Mouse (Mus musculus): ENCODE measurements around the gene Ino80d. TPM values are rescaled to one million over a fixed set of nuclear protein-coding genes. Genes with fewer than 3 reads are reported as not detected.

The Ino80d gene
- polyA plus RNA-seq, 1 experiment from 2014 or later: 9.5 TPM

DNA sequence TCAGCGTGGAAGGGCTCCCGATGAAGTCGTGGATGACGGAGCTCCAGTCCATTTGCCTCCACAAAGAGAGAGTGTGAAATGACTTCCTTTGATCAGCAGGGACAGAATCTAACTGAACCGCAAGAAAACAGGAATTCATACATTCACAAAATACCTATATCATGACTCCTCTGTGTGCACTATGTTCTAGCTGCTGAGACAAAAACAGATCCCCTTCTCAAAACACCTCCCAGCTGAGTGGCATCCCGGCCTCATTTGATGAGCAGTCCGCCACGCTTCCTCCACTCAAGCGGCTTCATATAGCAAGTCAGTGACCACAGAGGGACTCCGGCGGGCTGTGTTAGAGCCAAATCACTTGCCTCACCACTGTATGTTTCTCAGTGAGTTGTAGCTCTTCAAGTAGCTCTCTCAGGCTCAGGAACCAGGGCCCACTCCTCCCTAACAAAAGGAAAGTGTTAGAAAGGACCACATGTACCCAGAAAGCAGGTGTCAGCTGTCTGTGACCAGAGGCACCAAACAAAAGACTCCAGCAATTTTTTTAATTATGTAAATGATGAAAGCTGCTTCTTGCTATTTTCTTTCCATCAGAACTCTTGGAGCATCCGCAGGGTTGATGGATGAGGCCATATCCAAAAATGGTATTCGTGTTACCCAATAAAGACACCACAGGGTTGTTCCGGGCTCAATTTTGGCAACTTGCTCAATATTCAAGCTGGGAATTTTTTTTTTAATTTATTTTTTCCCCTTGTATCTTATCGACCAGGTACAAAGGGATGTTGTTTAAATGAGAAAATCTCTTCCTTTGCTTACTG, 181.0 kb downstream of the Ino80d start:
- ATAC-seq (ENCODE audit: low read depth): peak; percentile 37; the same call in 1 of the 2 replicates
- Histone ChIP-seq H3K36me3 (no peaks in the 10 kb centered on the region), H3K4me1 (replicated peaks) (peaks cover 31% of the 10 kb centered on the region), H3K4me2 (no peak overlapping the region), H3K27ac (replicated peaks) (peak overlapping the region; percentile 68), H3K4me3 (no peak overlapping the region), H3K27me3 (no peaks in the 10 kb centered on the region), H3K9me3 (no peaks in the 10 kb centered on the region), H3K9ac (no peak overlapping the region)
- 55% methylated on average over 15 of the region's 15 CpGs for WGBS

- no peak overlapping the region for H3K4me3 ChIP-seq
- H3K36me3 ChIP-seq: no peaks in the 10 kb centered on the region
- H3K4me2 ChIP-seq: no peak overlapping the region
- H3K9ac ChIP-seq: no peak overlapping the region
- H3K9me3 ChIP-seq: no peaks in the 10 kb centered on the region
- H3K4me1 ChIP-seq (replicated peaks): peaks cover 21% of the 10 kb centered on the region
- H3K27me3 ChIP-seq: no peaks in the 10 kb centered on the region
- no peak for ATAC-seq (ENCODE audit: low read depth)
- no peak overlapping the region for H3K27ac ChIP-seq (replicated peaks)
- WGBS: 4% methylated on average over 8 of the region's 8 CpGs
Observed at GRCm38 (mm10) chr1:62929477-62929876, 185.0 kb downstream of the Ino80d start.

GRCm38 (mm10) chr1:62919219-62919618, 195.2 kb downstream of the Ino80d start:
- 95% methylated on average over 6 of the region's 6 CpGs for WGBS
- no peak for ATAC-seq (ENCODE audit: low read depth)
- Histone ChIP-seq H3K4me3 (no peak overlapping the region), H3K27ac (replicated peaks) (no peak overlapping the region), H3K4me2 (no peak overlapping the region), H3K4me1 (replicated peaks) (no peaks in the 10 kb centered on the region), H3K9me3 (no peaks in the 10 kb centered on the region), H3K9ac (no peak overlapping the region), H3K36me3 (no peaks in the 10 kb centered on the region), H3K27me3 (no peaks in the 10 kb centered on the region)

GRCm38 (mm10) chr1:62916609-62917008, 197.9 kb downstream of the Ino80d start:
- Histone ChIP-seq H3K27ac (replicated peaks) (no peak overlapping the region), H3K4me2 (no peak overlapping the region), H3K4me3 (no peak overlapping the region), H3K27me3 (no peaks in the 10 kb centered on the region), H3K9ac (no peak overlapping the region), H3K9me3 (no peaks in the 10 kb centered on the region), H3K4me1 (replicated peaks) (0 out of 2 replicates have a peak, but pooled peaks cover under 1% of the 10 kb centered on the region), H3K36me3 (no peaks in the 10 kb centered on the region)
- ATAC-seq (ENCODE audit: low read depth): no peak
- WGBS: 64% methylated on average over 9 of the region's 9 CpGs

DNA sequence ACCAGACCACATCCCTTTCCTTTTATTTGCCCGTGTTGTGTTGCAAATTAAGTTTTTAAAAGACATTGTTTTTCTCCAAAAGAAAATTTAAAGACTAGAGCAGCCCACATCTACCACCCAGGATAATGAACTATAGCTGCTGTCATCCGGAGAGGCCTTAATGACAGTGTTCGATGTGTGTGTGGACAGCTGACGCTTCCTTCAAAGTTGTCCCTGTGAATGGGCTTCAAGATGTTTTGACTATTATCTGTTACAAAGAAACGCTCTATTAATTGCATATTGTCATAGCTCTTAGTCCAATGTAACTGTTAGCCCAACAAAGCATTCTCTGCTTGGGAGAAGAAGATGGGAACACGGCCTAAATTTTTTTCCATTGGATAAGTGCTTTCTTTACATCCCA, 200.0 kb downstream of the Ino80d start:
- Histone ChIP-seq H3K36me3 (no peaks in the 10 kb centered on the region), H3K4me3 (no peak overlapping the region), H3K27ac (replicated peaks) (no peak overlapping the region), H3K9ac (no peak overlapping the region), H3K27me3 (no peaks in the 10 kb centered on the region), H3K9me3 (no peaks in the 10 kb centered on the region), H3K4me2 (no peak overlapping the region), H3K4me1 (replicated peaks) (peaks cover 10% of the 10 kb centered on the region)
- 77% methylated on average over 6 of the region's 6 CpGs for WGBS
- ATAC-seq (ENCODE audit: low read depth): no peak

GRCm38 (mm10) chr1:62911426-62911825, 203.0 kb downstream of the Ino80d start:
- 37% methylated on average over 7 of the region's 7 CpGs for WGBS
- H3K9ac ChIP-seq: no peak overlapping the region
- H3K9me3 ChIP-seq: no peaks in the 10 kb centered on the region

DNA sequence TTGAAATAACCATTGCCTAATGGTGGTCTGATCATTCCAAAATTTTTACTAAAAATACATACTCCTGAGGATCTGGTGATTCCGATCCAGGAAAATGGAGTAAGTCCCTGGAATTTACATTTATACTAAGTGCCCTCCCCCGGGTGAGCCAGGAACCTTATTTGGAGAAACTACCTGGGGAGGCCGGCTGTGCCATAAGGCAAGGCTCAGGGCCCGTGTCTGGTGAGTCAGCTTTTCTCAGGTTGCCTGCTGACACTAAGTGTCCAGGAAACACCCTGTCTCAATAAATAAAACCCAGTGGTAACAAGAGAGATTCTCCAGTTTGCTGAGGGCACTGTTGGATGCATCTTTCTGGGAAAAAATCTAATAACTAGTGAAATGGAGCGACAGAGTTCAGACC, 205.3 kb downstream of the Ino80d start:
- Histone ChIP-seq H3K4me2 (no peak overlapping the region), H3K4me1 (replicated peaks) (peaks cover 16% of the 10 kb centered on the region), H3K4me3 (no peak overlapping the region), H3K36me3 (no peaks in the 10 kb centered on the region), H3K9ac (no peak overlapping the region), H3K9me3 (no peaks in the 10 kb centered on the region), H3K27me3 (no peaks in the 10 kb centered on the region), H3K27ac (replicated peaks) (no peak overlapping the region)
- ATAC-seq (ENCODE audit: low read depth): no peak
- WGBS: 86% methylated on average over 5 of the region's 5 CpGs

More at GRCm38 (mm10) chr1:62911426-62911825, 203.0 kb downstream of the Ino80d start:
- Histone ChIP-seq H3K27me3 (no peaks in the 10 kb centered on the region), H3K36me3 (no peaks in the 10 kb centered on the region), H3K4me2 (no peak overlapping the region), H3K27ac (replicated peaks) (no peak overlapping the region), H3K4me3 (no peak overlapping the region), H3K4me1 (replicated peaks) (peaks cover 11% of the 10 kb centered on the region)
- ATAC-seq (ENCODE audit: low read depth): no peak

GRCm38 (mm10) chr1:62908508-62908907, 206.0 kb downstream of the Ino80d start:
- no peak for ATAC-seq (ENCODE audit: low read depth)
- H3K9ac ChIP-seq: no peak overlapping the region

More at GRCm38 (mm10) chr1:62908508-62908907, 206.0 kb downstream of the Ino80d start:
- WGBS: 73% methylated on average over 6 of the region's 6 CpGs
- Histone ChIP-seq H3K36me3 (no peaks in the 10 kb centered on the region), H3K27me3 (no peaks in the 10 kb centered on the region), H3K9me3 (no peaks in the 10 kb centered on the region), H3K4me1 (replicated peaks) (peaks cover 16% of the 10 kb centered on the region), H3K4me3 (no peak overlapping the region), H3K27ac (replicated peaks) (no peak overlapping the region), H3K4me2 (no peak overlapping the region)

Small RNA genes within 50 kb of the gene (microRNA-seq; reads per million reads assigned to microRNA genes)
- gene Gm24557 (not detected), gene Gm44468 (not detected)

Other genes starting within 250 kb of the Ino80d start
- 469 and 536 TPM in 2 replicates for gene Eef1b2, start 62.2 kb upstream of the Ino80d start, polyA plus RNA-seq (2015; fragmentation: Nextera tagmentation; extraction: Ambion mirVana)
- gene Ndufs1, start 62.2 kb upstream of the Ino80d start, polyA plus RNA-seq (2015; fragmentation: Nextera tagmentation; extraction: Ambion mirVana): 143 and 145 TPM in 2 replicates
- 0.59 and 1.1 TPM in 2 replicates for gene Gpr1, start 99.9 kb upstream of the Ino80d start, polyA plus RNA-seq (2015; fragmentation: Nextera tagmentation; extraction: Ambion mirVana)
- 19.0 and 26.5 TPM in 2 replicates for gene Zdbf2, start 158.6 kb upstream of the Ino80d start, polyA plus RNA-seq (2015; fragmentation: Nextera tagmentation; extraction: Ambion mirVana)

Measured in neural tube, embryonic 13.5 days (tissue).